Mouse (Mus musculus) kidney, postnatal 4 days (tissue): ENCODE results near the gene Abhd17b.
"Not testable (repeated sequence)": the region's sequence is repeated elsewhere in the genome, so short reads cannot be mapped to it uniquely, and the experiment has no call there.

Experiments
- DNase-seq, 2 experiments: peaks; one replicate each; pipeline ENCODE4 v3.0.0; 2021; ENCODE audit warnings: mixed read lengths in 2 of 2

Gene Abhd17b

DNA sequence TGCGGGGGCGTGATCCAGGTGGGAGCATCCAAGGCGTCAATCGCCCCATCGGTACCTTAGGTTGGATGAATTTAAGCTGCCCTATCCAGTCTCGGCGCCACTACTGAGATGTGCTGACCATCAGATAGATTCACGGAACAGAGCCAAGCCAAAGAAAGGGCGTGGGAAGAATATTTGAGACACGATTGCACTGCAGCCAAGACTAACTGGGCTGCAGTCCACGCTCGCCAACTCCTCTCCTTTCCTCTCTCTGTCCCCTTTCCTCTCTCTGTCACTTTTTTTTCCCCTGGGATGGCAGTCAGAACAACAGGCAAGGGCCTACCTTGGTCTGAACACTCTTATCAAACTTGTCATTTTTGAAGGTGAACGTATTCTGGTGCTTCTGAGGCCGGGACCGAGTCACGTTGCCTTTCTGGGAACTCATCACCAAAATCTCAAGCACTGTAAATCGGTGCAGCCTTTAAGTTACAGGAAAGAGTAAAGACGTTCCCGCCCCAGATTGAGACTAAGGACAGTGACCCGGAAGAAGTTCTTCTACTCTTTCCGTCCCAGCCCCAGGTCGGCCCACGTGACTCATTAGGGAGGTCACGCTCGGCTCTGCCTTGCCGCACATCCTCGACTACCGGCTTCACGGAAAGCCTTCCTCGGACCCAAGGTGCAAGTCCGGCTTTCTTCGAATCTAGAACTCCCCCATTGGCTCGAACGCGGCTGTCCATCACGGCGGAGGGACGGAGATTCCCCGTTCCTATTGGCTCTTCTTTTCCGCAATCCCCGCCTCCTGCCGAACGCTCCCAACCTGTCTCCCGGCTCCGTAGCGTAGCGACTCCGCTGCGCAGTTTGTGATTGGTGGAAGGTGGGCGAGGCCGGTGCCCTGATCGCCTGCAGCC is 457 bp upstream of the Abhd17b start, which contains the start of gene 1110059E24Rik:
Gene 1110059E24Rik, minus strand, starts transcription at position 692 of the 887 bp plus-strand sequence.
- DNase-seq: peak; percentile 95 to 98

DNA sequence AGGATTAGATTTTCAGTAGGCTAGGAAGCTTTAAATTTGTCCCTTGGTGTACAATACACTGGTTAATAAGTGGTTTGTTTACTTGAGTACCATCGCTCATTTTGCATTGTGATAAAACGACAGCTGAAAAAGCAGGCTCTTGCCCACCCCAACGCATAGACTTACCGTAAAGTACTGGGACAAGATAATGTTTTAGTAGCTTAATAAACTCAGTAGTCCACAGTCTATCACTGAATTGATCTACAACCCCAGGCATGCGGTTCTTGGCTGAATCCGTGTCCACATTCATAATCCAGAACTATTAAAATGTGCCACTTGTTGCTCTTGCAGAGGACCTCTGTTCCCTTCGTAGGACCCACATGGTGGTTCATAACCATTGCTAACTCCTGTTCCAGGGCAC is 1.8 kb downstream of the Abhd17b start:
- DNase-seq: no peak

DNA sequence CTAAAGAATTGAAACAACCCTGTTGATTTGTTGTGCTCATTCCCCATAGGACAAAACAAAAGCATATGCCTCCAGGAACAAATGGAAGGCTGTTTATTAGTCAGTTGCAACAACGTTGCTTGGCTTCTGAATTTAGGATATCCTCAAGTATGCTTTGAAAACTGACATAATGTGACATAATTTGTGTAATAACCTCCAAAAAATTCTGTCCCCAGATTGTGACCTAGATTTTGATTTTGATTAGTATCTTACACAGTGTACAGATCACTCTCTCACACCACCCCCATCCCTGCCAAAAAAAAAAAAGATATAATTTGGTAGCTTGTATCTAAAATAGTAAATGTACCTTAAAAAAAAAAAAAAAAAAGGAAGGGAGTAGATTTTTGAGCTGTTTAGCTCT is 7.7 kb downstream of the Abhd17b start:
- DNase-seq: no peak

DNA sequence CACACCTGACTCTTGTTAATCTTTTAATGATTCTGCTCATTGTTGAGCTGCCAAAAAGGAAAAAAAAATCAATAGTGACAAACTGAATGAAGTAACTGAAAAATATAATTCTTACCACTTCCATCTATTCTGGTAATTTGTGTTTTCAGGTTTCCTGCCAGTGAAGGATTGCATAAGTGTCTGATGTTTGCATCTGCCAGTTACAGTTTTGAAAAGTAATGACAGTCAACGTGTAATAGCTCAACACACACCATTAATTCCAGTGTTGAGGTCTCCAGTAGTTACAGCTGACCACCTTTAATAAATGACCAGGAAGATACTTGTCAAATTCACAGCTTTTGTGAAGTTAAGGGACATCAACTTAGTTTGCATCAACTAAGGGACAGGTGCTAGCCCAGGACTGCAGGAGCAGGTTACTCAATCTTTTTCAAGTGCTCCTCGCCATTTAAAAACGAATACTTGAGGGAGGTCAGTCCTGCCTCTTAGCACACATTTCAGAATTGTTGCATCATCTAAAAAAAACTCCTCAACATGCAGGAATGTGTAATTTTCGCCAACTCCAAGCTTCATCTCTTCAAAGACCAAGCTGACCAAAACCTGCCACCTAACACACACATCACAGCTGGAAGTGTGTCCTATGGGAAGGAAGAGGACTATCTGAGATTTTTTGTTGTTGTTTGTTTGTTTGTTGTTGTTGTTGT is 10.9 kb downstream of the Abhd17b start:
- no peak for DNase-seq

DNA sequence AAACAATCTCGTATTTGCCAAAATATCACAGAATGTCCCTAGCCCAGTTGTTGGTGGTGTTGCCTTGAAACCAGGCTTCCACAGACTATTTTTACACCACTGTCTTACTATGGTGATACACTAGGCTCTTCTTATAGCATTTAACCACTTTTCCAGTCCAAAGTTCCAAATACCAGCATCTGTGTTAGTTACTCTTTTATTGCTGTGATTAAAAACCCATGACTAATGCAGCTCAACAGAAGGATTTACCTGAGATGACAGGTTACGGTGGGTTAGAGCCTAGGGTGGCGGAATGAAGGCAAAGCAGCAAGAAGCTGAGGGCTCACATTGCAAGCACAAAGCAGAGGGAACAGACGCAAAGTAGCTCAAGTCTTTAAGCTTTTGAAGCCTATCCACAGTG is 16.7 kb downstream of the Abhd17b start:
- DNase-seq: no peak

DNA sequence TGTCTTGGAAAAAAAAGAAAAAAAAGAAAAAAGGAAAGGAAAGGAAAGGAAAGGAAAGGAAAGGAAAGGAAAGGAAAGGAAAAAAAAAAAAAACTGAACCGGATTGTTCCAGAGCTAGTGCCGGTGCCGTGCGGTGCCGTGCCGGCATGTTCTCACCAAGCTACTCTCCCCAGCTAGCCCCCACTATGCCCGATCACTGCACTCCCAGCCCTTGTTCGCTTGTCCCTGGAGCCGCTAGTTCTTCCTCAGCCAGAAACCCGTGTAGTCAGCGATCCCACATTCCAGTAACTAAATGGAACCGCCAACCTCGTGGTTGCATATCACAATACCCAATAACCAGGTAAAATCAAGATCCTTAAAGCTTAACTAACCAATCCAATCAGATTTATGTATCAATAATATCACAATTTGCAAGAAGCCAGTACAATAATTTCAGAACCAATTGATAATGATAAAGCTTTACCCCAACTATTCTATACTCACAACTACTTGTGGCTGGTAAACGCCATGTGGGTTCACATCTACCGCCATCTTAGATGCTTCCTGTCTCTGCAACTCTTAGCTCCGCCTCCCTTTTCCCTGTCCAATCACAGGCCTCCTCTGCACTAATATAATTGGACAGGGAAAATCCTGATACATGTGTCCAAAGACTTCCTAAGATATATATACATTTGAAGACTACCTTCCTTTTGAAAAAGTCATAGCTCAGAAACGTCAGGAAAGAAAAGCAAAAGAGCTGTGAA is 21.5 kb downstream of the Abhd17b start:
- no peak for DNase-seq

DNA sequence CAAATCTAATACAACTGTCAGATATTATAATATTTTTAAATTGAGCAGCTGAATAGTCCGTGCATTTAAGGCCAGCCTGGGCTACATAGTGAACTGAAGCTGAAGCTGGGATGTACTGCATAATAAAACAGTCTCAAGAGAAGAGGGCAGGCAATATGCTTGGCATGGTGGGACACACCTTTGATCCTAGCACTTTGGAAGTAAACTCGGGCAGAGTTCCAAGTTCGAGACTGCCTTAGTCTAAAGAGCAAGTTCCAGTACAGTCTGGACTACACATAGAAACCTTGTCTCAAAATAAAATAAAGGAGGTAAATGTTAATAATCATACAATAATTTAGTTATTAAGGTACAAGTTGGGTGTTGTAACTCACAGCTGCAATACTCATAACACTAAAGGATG is 27.1 kb downstream of the Abhd17b start:
- DNase-seq: no peak

DNA sequence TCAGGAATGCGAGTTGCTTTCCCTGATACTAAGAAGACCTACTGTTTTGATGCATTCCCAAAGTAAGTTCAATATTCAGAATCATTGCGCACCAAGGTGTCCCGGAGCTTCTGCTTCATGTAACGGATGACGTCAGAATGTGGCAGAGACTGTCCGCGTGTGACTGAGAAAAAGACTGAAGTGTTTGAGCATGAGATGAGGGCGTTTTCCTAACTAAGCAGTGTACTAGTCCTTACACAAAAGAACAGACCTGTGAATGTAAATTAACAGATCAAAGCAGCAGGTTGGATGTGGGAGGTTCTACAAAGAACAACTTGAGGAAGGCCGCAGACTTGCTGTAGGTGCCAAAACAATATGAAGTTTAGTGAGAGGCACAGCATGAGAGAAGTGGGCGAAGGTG is 28.0 kb downstream of the Abhd17b start:
- DNase-seq: no peak

DNA sequence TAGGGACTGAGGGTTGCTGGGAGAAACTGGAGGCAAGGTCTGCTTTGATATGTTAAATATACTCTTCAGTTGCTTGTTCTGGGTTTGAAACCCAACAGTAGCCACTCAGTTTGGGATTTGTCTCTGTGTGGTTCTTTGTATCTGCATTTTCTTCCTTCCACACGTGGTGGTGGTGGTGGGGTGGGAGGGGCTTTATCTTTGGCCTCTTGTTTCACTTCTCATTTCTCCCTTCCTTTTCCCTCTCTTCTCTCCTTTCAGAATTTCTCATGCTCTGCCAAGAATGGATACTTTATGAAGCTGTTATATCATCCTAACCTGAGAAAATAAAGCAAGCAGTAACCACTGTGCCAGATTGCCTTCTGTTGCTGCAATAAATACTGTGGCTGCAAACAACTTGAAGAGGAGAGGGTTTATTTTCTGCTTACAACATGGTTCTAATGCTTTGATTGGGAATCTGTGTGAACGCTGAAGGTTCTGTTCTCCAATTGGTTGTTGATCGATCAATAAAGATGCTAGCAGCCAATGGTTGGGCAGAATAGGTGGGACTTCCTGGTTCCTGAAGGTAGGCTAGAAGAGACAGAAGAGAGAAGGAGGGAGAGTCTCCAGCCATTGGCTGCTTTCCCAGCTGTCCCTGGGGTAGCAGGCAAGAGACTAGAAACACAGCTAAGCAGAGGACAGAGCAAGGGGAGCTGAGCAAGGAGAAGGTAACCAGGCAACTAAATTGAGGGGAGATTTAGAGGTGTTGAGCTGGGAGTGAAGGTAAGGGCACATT is 60.5 kb downstream of the Abhd17b start:
- peak; percentile 43 to 50 for DNase-seq

DNA sequence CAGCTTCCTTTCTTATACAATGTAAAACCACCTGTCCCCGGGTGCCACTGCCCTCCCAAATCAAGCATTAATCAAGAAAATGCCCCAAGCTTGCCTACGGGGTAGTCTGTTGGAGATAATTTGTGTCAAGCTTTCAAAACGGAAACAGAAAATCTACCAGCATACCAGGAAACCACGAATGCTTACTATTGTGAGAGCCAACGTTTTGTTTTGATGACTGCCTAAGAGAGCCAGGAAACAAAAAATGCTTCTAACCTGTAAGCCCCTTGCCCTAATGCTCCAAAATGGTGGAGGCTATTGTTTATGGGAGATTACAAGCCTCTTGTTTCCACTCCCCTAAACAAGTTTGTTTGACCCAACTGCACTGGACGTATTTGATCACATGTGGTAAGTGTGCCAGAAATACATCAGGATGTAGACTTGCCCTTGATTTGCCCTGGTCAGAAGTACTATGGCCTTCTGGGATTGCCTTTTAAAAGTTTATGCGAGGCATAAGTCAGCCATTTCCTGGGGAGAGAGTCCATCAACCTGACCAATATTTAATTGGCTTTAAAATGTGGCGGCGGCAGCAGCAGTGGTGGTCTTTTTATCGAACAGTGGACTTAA is 61.4 kb downstream of the Abhd17b start:
- DNase-seq: no peak

DNA sequence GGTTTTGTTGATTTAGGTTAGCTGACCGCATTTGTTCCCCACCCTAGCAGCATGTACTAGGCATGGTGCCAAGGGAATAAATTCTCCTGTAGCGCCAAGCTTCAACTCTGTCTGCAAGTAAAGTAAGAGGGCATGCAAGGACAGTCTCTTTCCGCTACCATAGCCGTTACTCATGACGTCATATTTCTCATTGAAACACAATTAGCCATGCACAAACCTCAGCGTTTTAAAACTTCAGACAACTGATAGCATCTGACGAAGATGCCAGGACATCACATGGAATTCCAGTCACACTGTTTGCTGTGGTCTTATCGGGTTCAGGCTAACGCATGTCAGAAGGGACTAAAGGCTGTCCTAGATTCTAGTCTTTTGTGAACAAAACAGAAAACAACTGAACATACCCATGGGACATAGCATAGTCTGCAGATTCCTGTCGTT is 62.0 kb downstream of the Abhd17b start:
- peak in 1 of 2 experiments; percentile 43 for DNase-seq

DNA sequence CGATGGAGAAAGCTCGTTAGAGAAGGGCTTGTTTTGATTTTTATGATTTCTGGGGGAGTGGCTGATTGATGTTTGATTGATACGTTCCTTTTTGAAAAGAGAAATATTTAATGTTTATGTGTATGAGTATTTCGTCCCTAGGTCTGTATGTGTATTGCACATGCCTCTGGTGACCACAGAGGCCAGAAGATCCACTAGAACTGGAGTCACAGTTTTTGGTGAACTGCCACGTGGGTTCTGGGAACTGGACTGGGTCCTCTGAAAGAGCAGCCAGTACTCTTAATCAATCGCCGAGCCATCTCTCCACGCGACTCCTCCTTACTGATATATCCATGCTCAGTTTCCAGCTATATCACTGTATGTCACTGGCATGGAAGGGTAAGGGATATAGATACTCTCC is 62.5 kb downstream of the Abhd17b start:
- DNase-seq: no peak

DNA sequence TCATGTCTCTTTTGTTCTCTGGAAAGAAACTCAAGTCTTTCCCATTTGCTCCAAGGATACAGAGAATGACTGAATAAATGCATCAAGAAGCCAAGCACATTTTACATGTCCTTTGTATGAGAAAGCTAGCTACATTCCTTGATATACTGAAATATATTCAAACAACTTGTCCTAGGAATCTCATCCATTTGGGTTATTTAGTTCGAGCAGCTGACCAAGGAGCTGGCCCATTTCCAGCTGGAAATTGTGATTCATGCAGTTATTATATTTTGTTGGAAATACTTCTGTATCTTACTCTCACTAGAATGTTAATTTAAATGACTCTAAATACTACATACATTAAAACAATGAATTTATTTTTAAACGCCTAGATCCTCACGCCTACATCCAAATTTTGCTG is 63.5 kb downstream of the Abhd17b start:
- peak; percentile 23 to 31 for DNase-seq

DNA sequence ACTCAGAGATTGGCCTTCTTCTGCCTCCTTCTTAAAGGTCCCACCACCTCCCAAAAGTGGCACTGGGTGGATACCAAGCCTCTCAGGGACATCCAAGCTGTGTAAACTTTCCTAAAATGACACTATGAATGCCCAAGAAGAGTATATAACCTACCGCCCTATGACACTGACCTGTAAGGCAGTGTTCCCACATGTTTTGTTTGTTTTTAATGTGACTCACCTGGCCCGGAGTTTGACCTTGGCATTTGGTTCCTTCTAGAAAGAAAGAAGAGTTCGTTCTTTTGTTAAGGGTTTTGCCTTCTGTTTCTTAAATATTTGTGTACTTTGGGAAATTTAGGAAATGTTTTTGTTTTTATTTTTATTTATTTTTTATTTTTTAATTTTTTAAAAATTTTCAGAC is 66.2 kb downstream of the Abhd17b start:
- no peak for DNase-seq

DNA sequence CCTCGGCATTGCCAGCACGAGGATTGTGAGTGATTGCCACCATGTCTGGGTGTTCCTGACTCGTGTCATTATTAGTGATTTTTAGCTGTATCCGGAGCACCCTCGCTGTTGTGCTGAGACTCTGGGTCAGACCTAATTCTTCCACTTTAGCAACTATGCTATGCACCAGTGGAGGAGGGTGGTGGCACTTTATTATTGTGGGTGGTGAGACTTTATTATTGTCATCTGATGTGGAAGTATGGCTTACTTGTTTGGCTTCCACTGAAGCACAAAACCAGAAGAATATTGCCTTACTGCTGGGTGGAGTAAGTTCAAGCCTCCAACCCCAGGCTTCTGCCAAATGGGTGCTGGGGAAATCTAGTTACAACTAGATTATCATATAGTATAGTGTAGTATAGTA is 68.0 kb downstream of the Abhd17b start:
- DNase-seq: no peak

DNA sequence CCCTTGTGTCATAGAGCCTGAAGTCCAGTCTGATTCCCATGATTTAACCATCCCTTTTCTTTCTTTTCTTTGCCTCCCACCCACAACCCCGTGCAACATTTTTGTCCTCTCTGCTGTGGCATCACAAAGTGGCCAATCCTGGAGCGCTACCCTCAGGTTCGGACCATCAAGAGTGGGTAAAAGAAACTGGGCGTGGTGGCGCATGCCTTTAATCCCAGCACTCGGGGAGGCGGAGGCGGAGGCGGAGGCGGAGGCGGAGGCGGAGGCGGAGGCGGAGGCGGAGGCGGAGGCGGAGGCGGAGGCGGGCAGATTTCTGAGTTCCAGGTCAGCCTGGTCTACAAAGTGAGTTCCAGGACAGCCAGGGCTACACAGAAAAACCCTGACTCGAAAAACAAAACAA is 70.3 kb downstream of the Abhd17b start:
- not testable (repeated sequence) for DNase-seq

DNA sequence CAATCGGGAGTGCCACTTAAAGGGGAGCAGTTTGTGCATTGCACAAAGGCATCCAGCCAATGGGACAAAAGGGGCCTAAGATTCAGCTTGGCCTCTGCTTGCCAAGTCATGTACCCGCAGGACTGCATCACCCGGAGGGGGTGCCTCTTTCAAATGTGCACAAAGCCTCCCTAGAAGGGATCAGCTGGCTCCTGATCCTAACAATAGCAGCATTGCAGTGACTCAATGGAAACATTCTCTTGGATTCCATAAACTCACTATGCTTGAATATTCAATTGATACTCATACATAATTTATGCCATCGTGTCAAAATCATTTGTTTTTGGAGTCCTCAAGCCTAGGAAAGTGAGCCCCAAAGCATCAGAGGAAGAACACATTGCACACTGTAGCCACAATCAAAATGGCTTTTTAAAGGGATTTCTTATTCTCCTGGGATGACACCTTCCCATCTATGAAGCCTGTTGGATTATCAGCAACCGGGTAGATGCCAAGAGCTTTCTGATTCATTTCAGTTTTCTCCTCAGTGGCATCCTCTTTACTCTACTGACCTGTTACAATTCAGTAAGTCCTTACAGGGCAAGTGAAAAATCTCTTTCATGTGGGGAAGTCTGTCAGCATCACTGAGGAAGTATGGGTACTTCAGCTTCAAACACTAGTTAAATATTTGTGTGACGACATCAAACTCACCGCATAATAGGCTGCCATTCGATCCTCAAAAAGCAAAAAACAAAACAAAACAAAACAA is 71.1 kb downstream of the Abhd17b start:
- DNase-seq: no peak

DNA sequence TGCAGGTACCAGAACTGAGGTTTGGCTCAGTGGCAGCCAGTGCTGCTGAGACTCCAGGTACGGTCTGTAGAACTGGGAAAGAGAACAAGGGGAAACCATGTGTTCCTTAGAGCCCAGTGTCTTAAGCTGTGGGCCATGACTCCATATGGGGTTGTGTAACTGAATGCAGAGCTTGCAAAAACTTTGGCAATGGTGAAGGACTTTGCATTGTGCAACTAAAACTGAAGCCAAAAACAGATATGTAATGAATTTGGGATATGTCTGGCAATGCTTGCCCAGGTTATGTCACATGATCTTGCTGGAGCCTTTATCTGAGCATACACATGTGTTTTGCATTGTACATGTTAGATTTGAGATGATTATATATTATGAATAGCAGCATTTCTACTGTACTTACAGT is 72.2 kb downstream of the Abhd17b start:
- no peak for DNase-seq

DNA sequence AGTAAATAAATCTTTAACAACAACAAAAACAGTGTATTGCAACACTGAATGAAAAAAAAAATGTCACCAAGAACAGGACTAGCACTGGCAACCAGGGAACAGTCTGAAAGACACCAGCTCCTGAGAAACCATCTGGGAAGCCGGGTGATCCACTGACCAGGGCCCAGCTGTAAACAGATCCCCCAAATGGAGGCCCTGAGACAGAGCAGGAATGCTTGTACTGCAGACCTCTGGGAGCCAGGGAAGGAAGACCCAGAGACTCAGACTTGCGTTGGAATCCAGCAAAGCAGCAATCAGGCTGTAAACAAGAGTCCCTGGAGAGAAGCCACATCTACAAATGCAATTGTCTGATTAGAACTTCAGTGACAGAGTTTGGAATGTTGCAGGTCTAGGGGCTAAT is 74.1 kb downstream of the Abhd17b start:
- DNase-seq: no peak

DNA sequence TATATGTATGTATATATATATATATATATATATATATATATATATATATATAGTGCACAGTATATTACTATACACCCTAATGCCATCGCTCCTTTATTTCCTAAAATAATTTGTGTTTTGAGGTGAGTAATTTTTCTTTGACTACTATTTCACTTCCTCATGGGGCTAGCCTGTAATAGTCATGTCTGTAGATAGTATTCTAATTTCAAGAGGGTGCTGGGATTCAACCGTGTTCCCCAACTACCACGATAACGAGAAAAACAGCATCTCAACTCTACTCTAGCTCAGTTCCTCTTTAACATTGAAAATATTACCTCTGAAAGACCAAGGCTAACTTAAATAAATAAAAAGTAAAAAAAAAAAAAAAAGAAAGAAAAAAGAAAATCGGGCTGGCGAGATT is 75.4 kb downstream of the Abhd17b start:
- DNase-seq: no peak

DNA sequence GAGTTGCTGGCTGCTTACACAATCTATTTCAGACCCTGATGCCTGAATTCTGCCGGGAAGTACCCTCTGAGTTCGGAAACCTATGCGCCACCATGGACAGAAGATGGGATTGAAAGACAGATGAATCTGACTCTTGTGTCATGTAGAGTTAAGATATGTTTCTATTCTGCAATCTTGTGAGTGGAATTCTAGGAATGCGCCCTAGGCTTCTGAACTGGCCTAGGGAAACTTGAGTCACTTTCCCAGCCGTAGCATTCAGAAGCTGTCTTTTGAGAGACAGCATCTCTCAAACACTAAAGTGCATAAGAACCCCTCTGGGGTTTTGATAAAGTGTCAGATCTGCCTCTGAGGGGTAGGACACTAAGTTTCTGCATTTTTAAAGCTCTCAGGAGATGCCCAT is 78.9 kb downstream of the Abhd17b start:
- no peak for DNase-seq
